Mouse (Mus musculus) v-Abl transformed pro-B cells (cell line): ENCODE measurements around the gene Megf8.

Experiments used
- in situ Hi-C, 2 experiments: fragments of 400-800 bp; cut with MboI; formaldehyde crosslinking; loops; one replicate each; pipeline ENCODE4 v1.15.1; 2025; ENCODE audit not compliant: unreplicated experiment in 2 of 2

The Megf8 gene

DNA sequence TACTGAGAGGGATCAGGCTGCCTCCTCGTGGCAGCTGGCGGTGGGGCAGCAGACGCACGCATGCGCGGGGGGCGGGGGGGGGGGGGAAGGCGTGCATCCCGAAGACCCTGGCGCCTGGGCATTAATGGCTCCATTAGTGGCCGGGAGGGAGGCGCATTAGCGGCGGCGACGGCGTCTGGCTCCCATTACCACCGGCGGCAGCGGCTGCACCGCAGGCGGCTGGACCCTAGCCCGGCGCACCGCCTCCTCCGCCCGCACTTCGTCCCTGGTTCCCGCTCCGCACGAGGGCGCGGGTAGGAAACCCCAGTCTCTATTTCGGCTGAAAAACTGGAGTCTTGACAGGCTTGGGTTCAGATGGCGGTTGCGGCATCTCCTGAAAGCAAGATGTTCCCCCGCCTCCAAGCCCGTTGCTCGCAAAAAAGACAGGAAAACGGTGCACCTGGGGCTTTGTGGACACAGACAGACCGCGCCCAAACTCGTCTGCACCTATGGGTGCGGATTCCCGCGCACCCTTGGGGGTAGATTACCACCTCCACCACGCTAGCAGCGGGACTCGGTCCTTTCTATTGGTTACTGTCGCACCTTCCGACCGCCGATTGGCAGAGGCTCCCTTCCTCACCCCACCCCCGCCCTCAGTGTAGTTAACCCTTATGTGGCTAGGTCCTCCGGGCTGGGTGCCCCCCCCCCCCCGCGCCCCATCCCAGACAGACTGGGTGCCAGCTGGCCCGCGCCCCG lies 38.5 kb upstream of the Megf8 start:
- in situ Hi-C loops: loop anchor here (5.0 to 25.0 kb wide), 5 partner anchors 36 to 716 kb away; partner anchors contain the start of gene Gsk3a (in 1 of the 2)

DNA sequence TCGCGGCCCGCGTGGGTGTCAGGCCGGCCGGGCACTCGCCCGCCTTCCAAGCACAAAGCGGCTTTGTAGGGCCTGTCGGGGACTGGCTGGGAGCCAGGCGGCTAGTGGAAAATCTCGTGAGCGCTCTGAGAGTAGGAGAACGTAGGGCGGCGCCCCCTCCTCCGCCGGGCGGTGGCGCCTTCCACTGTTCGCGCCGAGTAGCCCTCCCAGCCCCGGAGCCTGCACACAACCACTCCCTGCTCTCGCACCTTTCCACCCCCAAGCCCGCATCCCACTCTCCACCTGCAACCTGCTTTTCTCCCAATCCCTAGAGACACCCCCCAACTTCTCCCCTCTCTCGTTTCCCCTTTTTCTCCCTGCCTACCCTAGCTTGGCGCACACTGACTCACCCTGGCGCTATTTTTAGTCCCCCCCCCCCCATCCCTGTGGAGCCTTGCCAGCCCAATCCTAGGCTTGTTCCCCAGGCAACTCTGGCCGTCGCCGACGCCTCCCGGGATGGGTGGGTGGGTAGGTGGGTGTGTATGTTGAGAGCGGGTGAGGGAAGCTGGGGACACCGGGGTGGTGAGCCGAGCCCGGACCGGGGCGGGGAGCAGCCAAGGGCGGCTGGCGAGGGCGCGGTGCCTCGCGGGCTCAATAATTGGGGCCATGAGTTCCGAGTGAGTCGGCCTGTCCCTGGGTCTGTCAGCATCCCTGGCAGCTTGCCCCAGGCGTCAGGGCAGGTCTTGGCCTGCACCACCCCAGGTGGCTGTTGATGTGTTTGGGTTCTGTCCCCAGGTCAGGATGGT lies 37.7 kb upstream of the Megf8 start:
- in situ Hi-C loops: loop anchor here (5.0 to 25.0 kb wide), 5 partner anchors 37 to 717 kb away; partner anchors contain the start of gene Gsk3a (in 1 of the 2)

DNA sequence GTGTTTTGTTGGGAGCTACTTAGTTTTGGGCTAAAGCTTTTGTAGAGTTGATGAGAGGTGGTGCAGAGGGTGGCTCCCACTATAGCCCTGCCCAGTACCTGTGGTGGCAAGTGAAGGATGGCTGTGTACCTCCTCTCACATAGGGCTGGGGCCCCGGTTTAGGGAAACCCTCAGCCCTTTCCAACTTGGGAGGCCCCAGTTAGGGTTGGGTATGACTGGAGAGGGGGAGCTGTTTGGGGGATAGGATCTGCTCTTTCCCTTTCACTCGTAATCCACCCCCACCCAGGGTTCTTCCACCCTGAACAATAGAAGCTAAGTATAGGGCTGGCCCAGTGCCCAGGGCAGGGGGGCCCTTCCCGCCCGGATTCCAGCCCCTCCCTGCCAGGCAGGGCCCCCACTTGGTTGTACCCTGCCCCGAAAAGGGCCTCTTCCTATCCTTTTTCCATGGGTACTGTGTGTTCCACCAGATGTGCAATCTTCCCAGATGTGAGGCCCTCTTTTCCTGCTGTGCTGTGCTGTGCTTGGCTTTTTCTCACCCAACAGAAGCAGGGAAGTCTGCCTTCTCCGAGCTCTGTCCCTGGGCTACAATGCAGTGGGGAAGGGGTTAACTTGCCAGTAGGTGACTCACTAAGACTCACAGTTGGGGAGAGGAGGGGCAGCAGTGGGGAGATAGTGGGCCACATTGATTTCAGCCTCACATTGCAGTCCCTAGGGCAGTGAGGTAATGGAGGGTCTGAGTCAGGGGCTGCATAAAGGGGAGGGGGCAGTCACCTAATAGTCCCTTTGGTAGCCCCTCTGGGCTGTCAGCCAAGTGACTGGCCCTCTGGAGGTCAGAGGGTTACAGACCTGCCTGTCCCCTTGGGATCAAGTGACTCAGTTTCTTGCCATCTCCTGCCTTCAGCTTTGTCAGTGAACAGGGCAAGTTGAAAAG lies 36.8 kb upstream of the Megf8 start:
- in situ Hi-C loops: loop anchor here (5.0 to 25.0 kb wide), 6 partner anchors 37 to 718 kb away; partner anchors contain the start of genes Megf8 (in 2 of the 2) and Gsk3a (in 1 of the 2)

DNA sequence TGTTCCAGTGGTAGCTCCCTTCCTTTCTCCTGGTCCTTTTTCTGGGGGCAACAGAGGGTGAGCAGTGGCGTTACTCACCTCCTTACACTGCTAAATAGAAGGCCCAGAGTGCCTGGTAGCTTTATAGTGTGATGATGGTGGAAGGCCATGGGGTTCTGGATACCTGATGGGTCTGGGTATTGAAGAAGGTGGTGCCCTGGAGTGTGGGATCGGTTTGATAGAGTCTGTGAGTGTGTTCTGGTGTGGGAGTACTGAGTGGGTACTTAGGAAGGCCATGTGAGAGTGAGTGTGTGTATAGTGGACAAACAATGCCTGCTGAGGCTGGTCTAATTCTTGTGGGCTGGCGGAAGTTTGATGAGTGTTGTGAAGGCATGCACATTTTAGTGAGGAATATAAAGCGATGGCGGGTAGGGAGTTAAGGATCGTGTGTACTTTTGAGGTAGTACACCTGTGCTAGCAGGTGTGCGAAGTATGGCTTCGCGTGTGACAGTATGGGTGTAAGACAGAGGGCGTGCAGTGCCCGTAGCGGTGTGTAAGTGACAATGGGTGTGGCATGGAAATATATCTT lies 35.7 kb upstream of the Megf8 start:
- in situ Hi-C loops: loop anchor here (5.0 to 25.0 kb wide), 2 partner anchors 36 to 719 kb away; partner anchors contain the start of gene Megf8 (in 2 of the 2)

DNA sequence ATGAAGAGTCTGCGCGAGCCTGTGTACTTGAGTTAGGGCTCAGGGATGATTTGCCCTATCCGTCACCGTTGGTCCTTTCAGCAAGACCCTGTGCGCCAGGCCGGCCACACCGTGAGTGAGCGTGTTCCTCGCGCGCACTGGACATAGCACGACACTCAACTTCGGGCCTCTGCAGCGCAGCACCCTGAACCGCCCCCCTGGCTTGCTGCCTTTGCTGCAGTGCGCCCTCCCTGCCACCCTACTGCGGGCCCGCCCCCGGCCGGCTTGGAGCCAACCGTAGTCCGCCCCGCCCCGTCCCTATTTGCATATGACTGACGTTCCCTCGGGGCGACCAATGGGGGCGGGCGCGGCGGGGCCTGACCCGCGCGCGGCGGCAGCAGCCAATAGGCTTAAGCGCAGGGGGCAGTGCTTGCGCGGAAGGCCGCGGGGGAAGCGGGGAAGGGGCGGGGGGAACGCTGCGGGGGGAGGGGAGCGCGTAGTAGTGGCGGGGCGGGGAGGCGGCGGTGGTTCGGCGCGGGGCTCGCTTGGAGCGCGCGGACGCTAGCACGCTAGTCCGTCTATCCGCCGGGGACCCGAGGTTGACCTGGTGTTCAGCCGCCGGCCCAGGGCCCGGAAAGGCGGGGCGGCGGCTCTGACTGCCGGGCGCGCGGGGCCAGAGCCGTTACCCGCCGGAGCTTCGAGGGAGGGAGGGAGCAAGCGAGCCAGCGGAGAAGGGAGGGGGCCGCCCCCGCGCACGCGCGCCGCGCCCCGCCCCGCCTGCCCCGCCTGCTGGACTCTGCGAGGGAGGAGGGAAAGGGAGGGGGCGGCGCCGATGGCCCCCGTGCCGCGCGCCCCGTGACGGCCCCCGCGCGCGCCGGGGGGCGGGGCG lies 35.0 kb upstream of the Megf8 start:
- in situ Hi-C loops: loop anchor here (5.0 to 25.0 kb wide), 2 partner anchors 35 to 720 kb away; partner anchors contain the start of gene Megf8 (in 2 of the 2)

DNA sequence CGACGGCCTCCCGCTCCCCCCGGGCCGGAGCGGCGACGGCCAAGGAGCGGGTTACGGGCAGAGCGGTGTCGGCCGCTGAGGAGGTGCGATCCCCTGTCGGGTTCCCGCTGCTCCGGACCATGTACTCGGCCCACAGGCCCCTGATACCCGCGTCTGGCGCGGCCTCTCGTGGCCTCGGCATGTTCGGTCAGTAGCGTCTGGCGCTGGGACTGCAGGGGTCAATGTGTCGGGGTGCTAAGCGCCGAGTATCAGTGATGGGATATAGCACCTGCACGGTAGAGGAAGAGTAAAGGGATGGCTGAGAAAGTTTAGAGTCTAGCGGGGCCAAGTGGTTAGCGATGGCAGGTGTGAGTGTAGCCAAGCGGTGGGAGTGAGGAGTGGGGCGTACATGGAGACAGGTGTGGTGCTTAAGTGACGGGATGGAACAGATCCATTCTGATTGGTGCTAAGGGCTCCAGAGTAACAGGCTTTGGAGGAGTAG lies 34.2 kb upstream of the Megf8 start:
- in situ Hi-C loops: loop anchor here (5.0 to 25.0 kb wide), 2 partner anchors 35 to 720 kb away; partner anchors contain the start of gene Megf8 (in 2 of the 2)

DNA sequence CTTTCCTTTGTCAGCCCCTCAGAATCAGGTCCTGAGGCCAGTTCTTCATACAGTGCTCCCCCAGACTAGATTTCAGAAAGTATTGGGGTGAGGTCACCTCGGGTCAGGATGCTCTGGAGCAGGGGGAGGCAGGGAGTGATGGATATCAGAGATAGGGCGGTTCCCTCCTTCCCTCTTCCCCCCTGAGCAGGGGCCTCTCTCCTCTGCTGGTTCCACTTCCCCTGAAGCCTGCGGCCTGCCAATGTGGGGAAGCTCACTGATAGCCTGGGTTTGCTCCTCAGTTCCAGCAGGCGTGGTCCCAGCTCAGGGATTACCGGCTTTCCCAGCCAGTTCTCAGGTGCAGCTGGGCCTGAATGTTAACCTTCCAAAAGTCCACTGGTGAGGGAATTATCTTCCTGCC lies 33.3 kb upstream of the Megf8 start:
- in situ Hi-C loops: loop anchor here (5.0 to 25.0 kb wide), 2 partner anchors 34 to 721 kb away; partner anchors contain the start of gene Megf8 (in 2 of the 2)

DNA sequence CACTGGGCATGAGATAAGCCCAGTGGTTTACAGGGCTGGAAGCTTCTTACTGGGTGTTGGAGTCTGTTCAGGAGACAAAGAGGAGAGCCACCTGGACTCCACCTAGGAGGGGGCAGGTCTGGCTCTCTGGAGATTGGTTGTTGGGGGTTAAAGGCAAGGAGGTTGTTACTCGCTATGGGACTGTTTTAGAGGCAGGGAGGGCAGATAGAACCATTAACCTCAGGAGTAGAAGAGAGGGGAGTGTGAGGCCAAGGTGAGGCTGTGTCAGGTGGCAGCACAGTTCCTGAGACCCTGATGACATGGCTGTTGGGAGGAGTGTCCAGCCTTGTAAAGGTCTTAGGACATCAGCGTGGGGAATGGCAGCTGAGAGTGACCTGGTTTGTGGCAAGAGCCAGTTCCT lies 32.8 kb upstream of the Megf8 start:
- in situ Hi-C loops: loop anchor here (5.0 to 25.0 kb wide), 2 partner anchors 33 to 722 kb away; partner anchors contain the start of gene Megf8 (in 2 of the 2)

DNA sequence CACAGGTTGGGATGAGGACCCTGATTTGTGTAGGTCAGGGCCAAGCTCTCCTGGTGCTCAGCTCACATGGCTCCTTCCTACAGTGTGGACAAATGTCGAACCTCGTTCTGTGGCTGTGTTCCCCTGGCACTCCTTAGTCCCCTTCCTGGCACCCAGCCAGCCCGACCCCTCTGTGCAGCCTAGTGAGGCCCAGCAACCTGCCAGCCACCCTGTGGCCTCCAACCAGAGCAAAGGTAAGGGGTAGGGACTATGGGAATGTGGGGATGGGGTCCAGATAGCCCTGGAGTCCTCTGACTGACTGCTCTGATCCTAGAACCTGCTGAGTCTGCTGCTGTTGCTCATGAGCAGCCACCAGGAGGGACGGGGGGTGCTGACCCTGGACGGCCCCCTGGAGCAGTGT lies 32.2 kb upstream of the Megf8 start:
- in situ Hi-C loops: loop anchor here (5.0 to 25.0 kb wide), 2 partner anchors 33 to 722 kb away; partner anchors contain the start of gene Megf8 (in 2 of the 2)

DNA sequence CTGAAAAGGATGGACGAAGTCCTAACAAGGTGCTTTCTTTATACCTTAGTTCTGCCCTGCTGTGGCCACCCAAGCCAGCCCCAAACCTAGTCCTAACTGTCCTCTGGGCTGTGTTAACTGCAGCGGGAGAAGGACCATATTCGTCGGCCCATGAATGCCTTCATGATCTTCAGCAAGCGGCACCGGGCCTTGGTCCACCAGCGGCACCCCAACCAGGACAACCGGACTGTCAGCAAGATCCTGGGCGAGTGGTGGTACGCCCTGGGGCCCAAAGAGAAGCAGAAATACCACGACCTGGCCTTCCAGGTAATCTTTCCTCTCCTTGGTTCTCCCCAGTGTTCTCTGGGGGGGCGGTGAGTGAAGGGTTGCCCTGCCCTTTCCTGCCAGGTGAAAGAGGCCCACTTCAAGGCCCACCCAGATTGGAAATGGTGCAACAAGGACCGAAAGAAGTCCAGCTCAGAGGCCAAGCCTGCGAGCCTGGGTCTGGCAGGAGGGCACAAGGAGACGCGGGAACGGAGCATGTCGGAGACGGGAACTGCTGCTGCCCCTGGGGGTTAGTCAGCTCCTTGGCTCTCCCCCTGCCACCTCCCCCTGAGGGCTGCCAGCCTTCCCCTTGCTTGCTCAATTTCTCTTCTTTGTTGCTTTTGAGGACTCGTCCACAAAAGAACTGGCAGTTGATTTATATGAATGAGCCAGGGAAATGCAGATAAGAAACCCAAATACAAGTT lies 31.3 kb upstream of the Megf8 start:
- in situ Hi-C loops: loop anchor here in 1 of 2 experiments (25.0 kb wide), 1 partner anchor 723 kb away; no protein-coding TSS in a partner anchor

DNA sequence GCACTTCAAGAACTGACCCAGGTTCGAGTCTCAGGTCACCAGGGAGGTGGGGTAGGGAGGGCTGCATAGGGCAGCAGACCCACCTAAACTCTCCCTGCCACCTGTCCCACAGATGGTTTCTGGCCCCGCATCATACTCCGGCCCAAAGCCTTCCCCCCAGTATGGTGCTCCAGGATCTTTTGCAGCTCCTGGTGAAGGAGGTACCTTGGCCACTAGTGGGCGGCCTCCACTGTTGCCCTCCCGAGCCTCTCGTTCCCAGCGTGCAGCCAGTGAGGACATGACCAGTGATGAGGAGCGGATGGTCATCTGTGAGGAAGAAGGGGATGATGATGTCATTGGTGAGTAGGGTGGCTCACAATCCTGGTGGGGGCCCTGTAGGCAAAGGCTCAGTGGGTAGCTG lies 30.0 kb upstream of the Megf8 start:
- in situ Hi-C loops: loop anchor here in 1 of 2 experiments (25.0 kb wide), 1 partner anchor 725 kb away; no protein-coding TSS in a partner anchor

DNA sequence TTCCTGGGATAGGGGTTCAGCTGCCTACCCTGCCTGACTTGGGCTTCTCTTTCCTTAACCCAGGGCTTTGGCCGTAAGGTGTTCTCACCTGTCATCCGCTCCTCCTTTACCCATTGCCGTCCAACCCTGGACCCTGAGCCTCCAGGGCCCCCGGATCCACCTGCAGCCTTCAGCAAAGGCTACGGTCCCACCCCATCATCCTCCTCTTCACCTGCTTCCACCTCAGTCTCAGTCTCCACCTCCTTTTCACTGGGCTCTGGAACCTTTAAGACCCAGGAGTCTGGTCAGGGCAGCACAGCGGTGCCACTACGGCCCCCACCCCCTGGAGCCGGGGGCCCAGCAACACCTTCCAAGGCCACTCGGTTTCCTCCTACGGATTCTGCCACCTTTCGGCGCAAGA lies 29.0 kb upstream of the Megf8 start:
- in situ Hi-C loops: loop anchor here in 1 of 2 experiments (25.0 kb wide), 1 partner anchor 726 kb away; no protein-coding TSS in a partner anchor

DNA sequence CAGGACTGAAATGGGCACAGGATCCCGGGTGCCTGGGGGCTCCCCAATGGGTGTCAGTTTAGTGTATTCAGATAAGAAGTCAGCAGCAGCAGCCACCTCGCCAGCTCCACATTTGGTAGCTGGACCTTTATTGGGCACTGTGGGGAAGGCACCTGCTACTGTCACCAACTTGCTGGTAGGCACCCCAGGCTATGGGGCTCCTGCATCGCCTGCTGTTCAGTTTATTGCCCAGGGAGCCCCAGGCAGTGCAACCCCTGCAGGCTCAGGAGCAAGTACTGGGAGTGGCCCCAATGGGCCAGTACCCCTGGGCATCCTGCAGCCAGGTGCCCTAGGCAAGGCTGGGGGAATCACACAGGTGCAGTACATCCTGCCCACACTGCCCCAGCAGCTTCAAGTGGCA lies 28.2 kb upstream of the Megf8 start:
- in situ Hi-C loops: loop anchor here in 1 of 2 experiments (25.0 kb wide), 1 partner anchor 726 kb away; no protein-coding TSS in a partner anchor

DNA sequence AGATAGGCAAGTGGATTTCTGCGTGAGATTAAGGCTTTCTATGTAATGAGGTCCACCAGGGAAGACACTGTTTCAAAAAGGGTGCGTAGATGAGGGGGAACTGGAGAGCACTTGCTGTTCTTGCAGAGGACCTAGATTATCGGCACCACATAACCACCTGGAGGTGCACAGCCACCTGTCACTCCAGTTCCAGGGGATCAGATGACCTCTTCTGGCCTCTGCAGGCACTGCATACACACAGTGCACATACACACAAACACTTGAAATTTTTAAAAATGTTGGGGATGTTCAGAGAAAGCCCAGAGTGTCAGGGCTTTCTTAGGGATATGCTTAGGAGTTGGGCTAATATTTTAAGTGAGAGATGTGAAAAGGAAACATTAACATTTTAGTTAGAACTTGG lies 27.0 kb upstream of the Megf8 start:
- in situ Hi-C loops: loop anchor here in 1 of 2 experiments (25.0 kb wide), 1 partner anchor 728 kb away; no protein-coding TSS in a partner anchor

DNA sequence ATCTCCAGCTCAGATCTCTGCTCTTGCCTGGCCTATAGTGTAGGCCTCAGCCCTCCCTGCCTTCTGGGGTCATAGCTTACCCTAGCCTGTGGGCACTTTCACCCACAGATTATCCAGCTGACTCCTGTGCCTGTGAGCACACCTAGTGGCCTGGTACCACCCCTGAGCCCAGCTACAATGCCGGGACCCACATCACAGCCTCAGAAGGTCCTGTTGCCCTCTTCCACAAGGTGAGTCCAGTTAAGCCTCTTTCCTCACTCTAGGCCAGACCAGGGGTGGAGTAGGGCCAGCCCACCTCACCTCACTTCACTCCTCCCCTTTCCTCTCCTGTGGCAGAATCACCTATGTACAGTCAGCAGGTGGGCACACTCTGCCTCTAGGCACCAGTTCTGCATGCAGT lies 26.5 kb upstream of the Megf8 start:
- in situ Hi-C loops: loop anchor here in 1 of 2 experiments (25.0 kb wide), 1 partner anchor 728 kb away; no protein-coding TSS in a partner anchor

DNA sequence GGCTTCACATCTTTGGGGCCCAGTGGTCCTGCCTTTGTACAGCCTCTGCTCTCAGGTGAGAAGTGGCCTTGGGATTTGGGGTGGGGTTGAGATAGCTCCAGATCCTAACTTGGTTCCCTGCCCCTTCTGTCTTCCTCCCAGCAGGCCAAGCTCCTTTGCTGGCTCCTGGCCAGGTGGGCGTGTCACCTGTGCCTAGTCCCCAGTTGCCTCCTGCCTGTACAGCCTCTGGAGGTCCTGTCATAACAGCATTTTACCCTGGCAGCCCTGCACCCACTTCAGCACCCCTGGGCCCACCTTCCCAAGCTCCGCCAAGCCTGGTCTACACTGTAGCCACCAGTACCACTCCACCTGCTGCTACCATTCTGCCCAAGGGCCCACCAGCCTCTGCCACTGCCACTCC lies 26.1 kb upstream of the Megf8 start:
- in situ Hi-C loops: loop anchor here in 1 of 2 experiments (25.0 kb wide), 1 partner anchor 729 kb away; no protein-coding TSS in a partner anchor

DNA sequence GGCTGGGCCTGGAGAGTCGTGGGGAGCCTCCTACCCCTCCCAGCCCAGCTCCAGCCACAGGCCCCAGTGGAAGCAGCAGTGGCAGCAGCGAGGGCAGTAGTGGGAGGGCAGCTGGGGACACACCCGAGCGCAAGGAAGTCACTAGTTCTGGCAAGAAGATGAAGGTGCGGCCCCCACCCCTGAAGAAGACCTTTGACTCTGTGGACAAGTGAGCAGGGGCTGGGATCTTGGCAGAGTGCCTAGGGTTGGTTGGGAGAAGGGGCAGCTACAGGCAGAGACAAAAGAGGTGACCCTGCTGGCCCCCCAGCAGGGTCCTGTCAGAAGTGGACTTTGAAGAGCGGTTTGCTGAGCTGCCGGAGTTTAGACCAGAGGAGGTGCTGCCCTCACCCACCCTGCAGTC lies 24.9 kb upstream of the Megf8 start:
- in situ Hi-C loops: loop anchor here in 1 of 2 experiments (25.0 kb wide), 1 partner anchor 730 kb away; no protein-coding TSS in a partner anchor
